Mouse (Mus musculus) E14TG2a.4 (cell line): ENCODE results near the gene Pkp3.

Experiments
- CTCF ChIP-seq: conservative IDR thresholded peaks from 2 replicates; pipeline ENCODE4 v1.5.1; 2014; ENCODE audit warnings: low read length
- NANOG ChIP-seq: IDR thresholded peaks from 2 replicates; pipeline ENCODE4 v1.6.1; 2014; ENCODE audit warnings: borderline replicate concordance, low read length, mixed read lengths
- POU5F1 ChIP-seq: IDR thresholded peaks from 2 replicates; pipeline ENCODE4 v1.6.1; 2014; ENCODE audit warnings: low read length, borderline replicate concordance

DNA sequence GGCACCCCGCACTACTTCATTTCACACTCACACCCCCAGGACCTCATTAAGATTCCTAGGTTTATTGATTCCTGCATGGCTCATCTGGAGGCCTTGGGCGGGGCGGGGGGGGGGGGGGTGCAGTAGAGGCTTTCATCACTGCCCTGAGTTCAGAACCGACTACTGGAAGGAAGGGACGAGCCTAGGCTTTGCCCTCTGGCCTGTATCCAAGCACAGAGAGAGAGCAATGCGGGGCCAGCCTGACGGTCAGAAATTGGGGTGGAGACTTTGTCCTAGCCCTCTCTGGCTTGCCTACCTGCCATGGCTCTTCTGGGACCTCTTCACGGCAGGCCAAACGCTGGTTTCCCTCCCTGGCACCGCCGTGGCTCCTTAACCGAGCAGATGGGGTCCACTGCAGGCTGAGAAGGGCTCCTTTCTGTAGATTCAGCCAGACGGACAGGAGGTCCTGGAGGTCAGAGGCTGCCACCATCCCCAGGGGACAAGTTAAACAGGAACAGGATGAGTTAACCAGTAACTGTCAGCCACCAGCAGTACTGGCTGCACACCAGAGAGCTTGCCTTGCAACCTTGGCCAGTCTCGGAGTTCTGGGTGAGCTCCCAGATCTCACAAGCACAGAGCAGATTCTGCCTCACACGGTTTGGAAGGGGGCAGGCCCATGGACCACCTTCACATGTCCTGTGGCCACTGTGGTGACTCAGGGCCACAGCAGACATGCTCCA lies 16.6 kb downstream of the Pkp3 start:
- TF ChIP-seq CTCF, result no peak
- TF ChIP-seq NANOG, result no peak
- no peak for TF ChIP-seq POU5F1
